Mouse (Mus musculus) testis, adult 2 months (tissue): ENCODE measurements at regions not wholly inside any gene's neighbourhood (a gene's known extent, or its start where the extent isn't known, plus 50 kb on each side); places are given as distances from the start of the nearest gene placed in this dataset.

Experiments
- CTCF ChIP-seq: fragments of 200-500 bp; IDR thresholded peaks from 2 replicates; pipeline ENCODE4 v1.5.1; 2012; ENCODE audit warnings: low read depth, mild to moderate bottlenecking, inconsistent platforms, low read length, moderate library complexity; ENCODE audit not compliant: control insufficient read depth, insufficient read depth, insufficient replicate concordance
- POLR2A ChIP-seq: fragments of 200-500 bp; IDR thresholded peaks from 2 replicates; pipeline ENCODE4 v1.6.1; 2012; ENCODE audit warnings: low read depth, mild to moderate bottlenecking, inconsistent platforms, low read length, moderate library complexity; ENCODE audit not compliant: control insufficient read depth

DNA sequence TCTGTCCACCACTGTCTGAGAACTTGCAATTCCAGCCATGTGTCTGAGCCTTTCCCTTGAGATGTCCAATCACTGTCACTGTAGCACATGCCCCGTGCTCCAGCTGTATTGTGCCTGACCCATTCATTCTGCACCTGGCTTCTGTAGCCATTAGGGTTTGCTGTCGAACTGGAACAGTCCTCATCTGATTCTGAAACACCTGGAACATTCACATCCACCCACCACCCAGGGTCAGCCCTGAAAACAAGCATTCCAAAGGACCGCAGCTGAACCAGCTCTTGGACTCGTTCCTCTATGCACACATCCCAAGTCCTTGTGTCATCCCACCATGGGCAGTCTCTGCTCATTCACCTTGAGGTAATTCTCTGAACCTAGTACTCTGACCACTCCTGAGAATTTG lies 356.8 kb upstream of the Vstm2b start:
- TF ChIP-seq CTCF (no peak), POLR2A (no peak)
